Mouse (Mus musculus) neural tube, embryonic 15.5 days (tissue): ENCODE measurements around the gene Nrtn. TPM values are rescaled to one million over a fixed set of nuclear protein-coding genes. Genes with fewer than 3 reads are reported as not detected.

Experiments used
- ATAC-seq: fragments of 200-750 bp; cut with Nextera tagmentation; 2 replicates; pipeline ENCODE4 v1.8.0; 2017; ENCODE audit warnings: mild to moderate bottlenecking, moderate TSS enrichment, moderate library complexity; ENCODE audit not compliant: low FRiP score
- H3K27ac ChIP-seq: fragments of 300-500 bp; sonication (generic); replicated peaks from 2 replicates; pipeline ENCODE4 v1.5.1; 2015; ENCODE audit warnings: mild to moderate bottlenecking, inconsistent platforms
- H3K27me3 ChIP-seq: fragments of 300-500 bp; sonication (generic); replicated peaks from 2 replicates; pipeline ENCODE4 v1.6.1; 2015; ENCODE audit warnings: inconsistent platforms
- H3K36me3 ChIP-seq: fragments of 300-500 bp; sonication (generic); 2 replicates; pipeline ENCODE4 v1.6.1; 2015; ENCODE audit warnings: inconsistent platforms
- H3K4me1 ChIP-seq: fragments of 300-500 bp; sonication (generic); 2 replicates; pipeline ENCODE4 v1.6.1; 2015; ENCODE audit warnings: inconsistent platforms
- H3K4me2 ChIP-seq: fragments of 300-500 bp; sonication (generic); 2 replicates; pipeline ENCODE4 v1.6.1; 2015; ENCODE audit warnings: inconsistent platforms, mild to moderate bottlenecking, moderate library complexity
- H3K4me3 ChIP-seq: fragments of 300-500 bp; sonication (generic); replicated peaks from 2 replicates; pipeline ENCODE4 v1.5.1; 2015; ENCODE audit warnings: mild to moderate bottlenecking, inconsistent platforms
- H3K9ac ChIP-seq: fragments of 300-500 bp; sonication (generic); replicated peaks from 2 replicates; pipeline ENCODE4 v1.6.1; 2015; ENCODE audit warnings: mild to moderate bottlenecking, inconsistent platforms
- H3K9me3 ChIP-seq: fragments of 300-500 bp; sonication (generic); replicated peaks from 2 replicates; pipeline ENCODE4 v1.6.1; 2016; ENCODE audit warnings: inconsistent platforms
- WGBS: fragments of 180-500 bp; shearing (Covaris S2); methylation state at CpG from one replicate; pipeline ENCODE4 v1.1.7; 2015; ENCODE audit warnings: mixed read lengths; 5-methylcytosine and 5-hydroxymethylcytosine counted together
- polyA plus RNA-seq: library from polyadenylated mRNA; unstranded; fragments of >200 nt; fragmentation: Nextera tagmentation; extraction: Ambion mirVana; gene quantifications from 2 replicates; pipeline ENCODE4 v1.2.1, GENCODE M21; 2015

Nrtn gene
- polyA plus RNA-seq, result 2.7 and 5.3 TPM in 2 replicates

DNA sequence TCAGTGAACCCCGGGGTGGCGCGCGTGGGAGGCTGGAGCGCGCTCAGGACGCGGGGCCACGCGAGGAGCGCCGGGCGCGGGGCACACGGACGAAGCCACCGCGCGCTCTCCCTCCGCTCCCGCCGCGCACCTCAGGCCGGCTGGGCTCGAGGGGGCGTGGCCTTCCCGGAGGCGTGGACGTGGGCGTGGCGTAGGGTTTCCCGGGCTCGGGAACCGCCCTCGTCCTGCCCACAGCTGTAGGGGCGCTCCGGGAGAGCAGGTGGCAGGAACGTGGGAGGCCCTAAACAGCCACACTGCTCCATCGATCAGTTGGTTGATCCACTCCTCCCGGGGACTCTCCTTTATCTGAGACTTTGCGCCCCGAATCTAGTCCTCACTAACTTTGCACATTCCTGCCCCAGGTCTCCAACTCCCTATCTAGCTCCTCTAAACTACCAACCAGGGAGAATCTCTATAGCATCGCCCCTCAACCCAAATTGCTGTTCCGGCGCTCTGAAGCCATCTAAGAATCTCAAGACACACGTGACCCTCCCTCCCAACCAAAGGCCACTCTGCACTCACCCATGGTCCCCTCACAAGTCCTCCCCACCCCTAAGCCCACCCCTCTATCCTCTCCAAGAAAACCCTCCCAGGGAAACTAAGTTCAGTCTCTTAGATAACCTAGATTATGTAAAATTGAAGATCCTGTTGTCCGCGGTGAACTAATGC lies at the start of gene Nrtn:
Gene Nrtn (minus strand): TSS at position 115 of the 708 bp plus-strand sequence.
- Histone ChIP-seq H3K9ac (peak within 1 kb of the TSS; percentile 43), H3K4me1 (peaks cover 34% of the 10 kb centered on the region), H3K27ac (no peak within 1 kb of the TSS), H3K9me3 (no peaks in the 10 kb centered on the region), H3K27me3 (peaks cover 80% of the 10 kb centered on the region), H3K4me3 (peak within 1 kb of the TSS; percentile 41), H3K36me3 (no peaks in the 10 kb centered on the region), H3K4me2 (peak within 1 kb of the TSS; percentile 79)
- under 1% methylated on average over 41 of the region's 48 CpGs for WGBS
- ATAC-seq, result peak; percentile 9; the same call in 1 of the 2 replicates

- ATAC-seq, result no peak
- H3K9me3 ChIP-seq, result no peaks in the 10 kb centered on the region
- H3K9ac ChIP-seq, result no peak overlapping the region
- 92% methylated on average over 1 of the region's 1 CpGs for WGBS
- 0 out of 2 replicates have a peak, but pooled peaks cover 2% of the 10 kb centered on the region for H3K27me3 ChIP-seq
- H3K36me3 ChIP-seq, result no peaks in the 10 kb centered on the region
- H3K4me3 ChIP-seq, result no peak overlapping the region
- H3K27ac ChIP-seq, result peak overlapping the region; percentile 33; the same call in 1 of the 2 replicates
- H3K4me2 ChIP-seq, result no peak overlapping the region
- H3K4me1 ChIP-seq, result peaks cover 24% of the 10 kb centered on the region
Measured at GRCm38 (mm10) chr17:56805784-56806183, 48.5 kb upstream of the Nrtn start.

DNA sequence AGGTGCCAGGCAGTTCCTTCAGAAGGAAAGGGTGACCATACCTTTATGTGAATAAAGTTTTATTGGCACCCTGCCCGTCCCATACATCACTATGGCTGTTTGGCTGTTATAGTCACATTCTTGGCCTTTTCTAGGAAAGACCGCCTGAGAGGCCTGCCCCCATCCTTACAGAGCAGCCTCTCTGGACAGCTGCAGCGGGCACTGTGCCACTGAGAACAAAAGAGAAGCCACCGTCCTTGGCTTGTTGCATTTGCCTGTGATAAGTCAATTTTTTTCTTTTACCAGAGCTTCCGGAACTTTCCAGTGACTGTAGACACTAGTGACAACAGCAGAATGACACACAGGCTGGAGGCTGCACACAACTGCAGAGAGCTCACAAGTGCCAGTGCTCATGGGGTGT lies 47.6 kb upstream of the Nrtn start:
- no peak; the same call in 1 of the 2 replicates for ATAC-seq
- Histone ChIP-seq H3K9ac (no peak overlapping the region), H3K4me3 (no peak overlapping the region), H3K36me3 (no peaks in the 10 kb centered on the region), H3K27ac (peak overlapping the region; percentile 33; the same call in 1 of the 2 replicates), H3K4me2 (no peak overlapping the region), H3K27me3 (0 out of 2 replicates have a peak, but pooled peaks cover 2% of the 10 kb centered on the region), H3K4me1 (peaks cover 16% of the 10 kb centered on the region), H3K9me3 (no peaks in the 10 kb centered on the region)
- 50% methylated on average over 5 of the region's 5 CpGs for WGBS

DNA sequence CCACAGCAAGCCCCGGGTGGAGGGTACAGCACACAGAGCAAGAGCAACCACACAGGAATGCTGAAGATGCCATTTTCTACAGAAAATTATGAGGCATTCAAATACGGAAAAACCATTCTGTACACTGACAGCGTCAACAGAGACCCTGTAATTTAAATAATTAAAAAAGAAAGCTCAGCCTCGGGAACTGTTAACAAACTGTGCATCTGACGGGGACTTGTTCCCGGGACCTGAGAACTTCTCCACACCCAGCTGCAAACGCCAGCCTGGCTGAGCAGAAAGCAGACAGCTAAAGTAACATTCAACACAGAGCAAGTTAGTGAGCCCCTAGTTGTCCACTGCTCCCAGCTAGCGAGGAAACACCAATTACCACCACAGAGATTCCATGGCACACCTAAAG lies 44.7 kb upstream of the Nrtn start:
- Histone ChIP-seq H3K9ac (no peak overlapping the region), H3K36me3 (no peaks in the 10 kb centered on the region), H3K27me3 (no peaks in the 10 kb centered on the region), H3K4me1 (peaks cover 10% of the 10 kb centered on the region; the same call in 1 of the 2 replicates), H3K9me3 (no peaks in the 10 kb centered on the region), H3K4me3 (no peak overlapping the region), H3K27ac (no peak overlapping the region), H3K4me2 (no peak overlapping the region)
- ATAC-seq, result no peak
- WGBS, result 77% methylated on average over 8 of the region's 8 CpGs

DNA sequence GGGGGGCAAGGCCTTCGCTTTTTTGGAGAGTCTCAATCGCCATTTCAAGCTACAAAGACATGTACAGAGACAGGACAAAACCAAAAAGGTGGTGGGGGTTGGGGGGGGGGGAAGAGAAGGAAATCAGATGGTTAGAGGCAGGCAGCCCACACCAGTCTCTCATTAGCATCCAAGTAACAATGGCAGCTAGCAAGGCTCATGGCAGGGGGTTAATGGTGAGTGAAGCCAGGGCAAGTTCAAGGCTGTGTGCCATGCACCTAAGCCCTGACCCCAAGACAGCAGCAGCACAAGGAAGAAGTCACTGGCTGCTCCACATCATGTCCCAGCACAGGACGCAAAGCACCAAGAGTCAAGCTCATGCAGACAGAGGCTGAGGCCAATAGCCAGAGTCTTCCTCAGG lies 41.9 kb upstream of the Nrtn start:
- no peak overlapping the region for H3K9ac ChIP-seq
- no peaks in the 10 kb centered on the region for H3K9me3 ChIP-seq
- H3K4me3 ChIP-seq, result no peak overlapping the region
- 84% methylated on average over 3 of the region's 3 CpGs for WGBS
- H3K4me2 ChIP-seq, result no peak overlapping the region
- no peak for ATAC-seq
- H3K27me3 ChIP-seq, result no peaks in the 10 kb centered on the region
- H3K4me1 ChIP-seq, result peaks cover 3% of the 10 kb centered on the region; the same call in 1 of the 2 replicates
- H3K36me3 ChIP-seq, result no peaks in the 10 kb centered on the region
- H3K27ac ChIP-seq, result no peak overlapping the region

DNA sequence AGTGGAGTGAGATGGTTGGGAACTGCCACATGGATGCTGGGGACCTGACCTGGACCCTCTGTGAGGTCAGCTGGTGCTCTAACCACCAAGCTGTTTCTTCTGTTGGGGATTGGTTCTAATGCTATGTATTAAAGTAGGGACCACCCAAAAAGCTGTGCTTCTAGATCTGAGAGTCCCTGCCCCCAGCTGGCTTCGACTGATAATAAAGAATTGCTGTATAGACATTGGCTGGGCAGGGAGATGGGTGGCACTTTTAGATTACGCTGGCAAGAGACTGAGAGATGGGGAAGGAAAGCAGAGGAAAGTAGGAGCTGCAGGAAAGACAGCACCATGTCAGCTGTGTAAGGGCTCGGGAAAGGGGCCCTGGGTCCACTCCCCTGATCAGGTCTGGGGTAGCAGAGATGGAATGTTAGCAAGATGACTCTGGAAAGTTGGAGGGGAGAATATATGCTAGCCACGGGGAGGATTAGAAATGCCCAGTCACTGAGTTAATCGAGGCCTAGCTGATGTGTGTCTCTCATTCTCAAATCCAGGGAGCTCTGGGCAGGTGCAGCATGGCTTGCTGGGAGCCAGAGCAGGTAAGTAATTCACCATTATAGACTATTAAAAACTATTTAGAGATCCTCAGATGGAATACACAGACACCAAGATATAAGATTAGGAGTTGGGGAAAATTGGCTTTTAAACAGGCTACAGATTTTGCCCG lies 36.4 kb upstream of the Nrtn start:
- 75% methylated on average over 6 of the region's 6 CpGs for WGBS
- no peak overlapping the region for H3K4me2 ChIP-seq
- no peak overlapping the region for H3K4me3 ChIP-seq
- H3K9ac ChIP-seq, result no peak overlapping the region
- H3K27ac ChIP-seq, result no peak overlapping the region
- H3K36me3 ChIP-seq, result no peaks in the 10 kb centered on the region
- no peaks in the 10 kb centered on the region for H3K9me3 ChIP-seq
- H3K4me1 ChIP-seq, result no peaks in the 10 kb centered on the region
- ATAC-seq, result no peak
- no peaks in the 10 kb centered on the region for H3K27me3 ChIP-seq

DNA sequence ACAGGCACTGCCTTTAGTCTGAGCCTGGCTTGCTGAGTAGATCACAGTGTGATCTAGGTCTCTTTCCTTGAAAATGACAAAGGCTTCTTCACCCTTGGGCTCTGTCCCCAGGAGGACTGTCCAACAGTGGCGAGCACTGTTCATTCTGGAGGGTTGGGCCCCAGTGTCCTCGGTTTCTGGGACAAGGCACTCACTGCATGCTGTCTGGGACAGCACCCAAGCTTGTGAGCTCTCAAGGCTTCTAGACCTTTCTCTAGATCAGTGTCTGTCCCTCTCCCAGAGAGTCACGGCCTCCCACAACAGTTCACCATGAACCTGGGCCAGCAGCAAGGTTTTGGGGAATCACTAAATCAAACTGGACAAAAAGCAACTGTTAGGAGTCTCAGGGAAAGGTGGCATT lies 35.3 kb upstream of the Nrtn start:
- H3K4me3 ChIP-seq, result no peak overlapping the region
- H3K36me3 ChIP-seq, result no peaks in the 10 kb centered on the region
- no peaks in the 10 kb centered on the region for H3K4me1 ChIP-seq
- no peaks in the 10 kb centered on the region for H3K9me3 ChIP-seq
- no peak overlapping the region for H3K4me2 ChIP-seq
- H3K27ac ChIP-seq, result no peak overlapping the region
- no peak for ATAC-seq
- H3K9ac ChIP-seq, result no peak overlapping the region
- WGBS, result 90% methylated on average over 3 of the region's 3 CpGs
- no peaks in the 10 kb centered on the region for H3K27me3 ChIP-seq

- no peak overlapping the region for H3K4me2 ChIP-seq
- WGBS, result 93% methylated on average over 6 of the region's 6 CpGs
- no peaks in the 10 kb centered on the region for H3K4me1 ChIP-seq
- H3K4me3 ChIP-seq, result no peak overlapping the region
- H3K27ac ChIP-seq, result no peak overlapping the region
- no peaks in the 10 kb centered on the region for H3K27me3 ChIP-seq
- H3K36me3 ChIP-seq, result no peaks in the 10 kb centered on the region
- no peak overlapping the region for H3K9ac ChIP-seq
- no peaks in the 10 kb centered on the region for H3K9me3 ChIP-seq
- no peak for ATAC-seq
Measured at GRCm38 (mm10) chr17:56789286-56789685, 32.0 kb upstream of the Nrtn start.

DNA sequence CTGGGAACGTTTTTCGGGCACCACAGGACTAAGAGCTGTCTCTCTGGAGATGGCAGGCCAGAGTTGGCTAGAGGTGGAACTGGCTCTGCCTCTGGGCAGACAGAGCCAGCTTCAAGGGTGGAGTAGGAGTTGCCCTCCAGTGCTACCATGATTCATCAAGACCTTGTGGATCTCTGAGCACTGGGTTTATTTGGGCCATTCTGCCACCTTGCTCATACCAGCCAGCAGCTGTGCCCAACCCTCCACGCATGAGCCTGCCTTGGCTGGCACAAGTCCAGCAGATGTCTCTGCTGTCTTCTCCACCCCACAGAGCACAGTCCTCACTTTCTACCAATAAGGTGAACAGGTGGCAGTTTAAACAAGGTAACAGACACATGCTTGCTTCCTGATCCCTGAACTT lies 31.6 kb upstream of the Nrtn start:
- WGBS, result 78% methylated on average over 3 of the region's 3 CpGs

DNA sequence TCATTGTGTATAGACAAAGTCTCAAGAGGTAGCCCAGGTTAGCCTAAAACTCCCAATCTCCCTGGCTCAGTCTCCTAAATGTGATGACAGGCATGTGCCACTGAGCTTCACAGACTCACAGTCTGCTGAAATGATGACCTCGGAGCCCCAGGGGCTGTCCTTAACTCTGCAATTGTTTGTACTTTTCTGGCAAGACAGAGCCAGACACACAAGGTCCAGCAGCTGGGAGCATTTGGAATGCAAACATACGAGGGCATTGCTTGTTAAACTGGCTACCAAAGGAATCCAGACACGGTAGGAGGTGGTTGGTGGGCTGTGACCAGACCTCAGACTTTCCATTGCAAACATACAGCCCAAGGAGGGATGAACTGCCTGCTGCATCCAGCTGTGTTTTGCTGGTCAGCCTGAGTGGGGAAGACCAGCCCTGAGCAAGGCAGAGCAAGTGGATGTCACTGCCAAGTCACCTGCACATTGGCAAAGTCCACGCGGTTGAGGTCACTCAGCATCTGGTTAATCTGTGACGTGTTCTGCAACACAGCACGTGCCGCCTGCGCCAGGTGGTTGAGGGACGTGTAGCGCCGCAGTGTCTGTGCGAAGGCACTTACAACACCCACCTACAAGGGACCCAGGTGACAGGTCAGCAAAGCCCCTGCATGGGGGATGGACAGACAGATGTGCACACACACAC lies 23.1 kb upstream of the Nrtn start:
- no peak overlapping the region for H3K4me2 ChIP-seq
- H3K4me1 ChIP-seq, result no peaks in the 10 kb centered on the region
- H3K27ac ChIP-seq, result no peak overlapping the region
- WGBS, result 86% methylated on average over 13 of the region's 13 CpGs
- H3K36me3 ChIP-seq, result peaks cover 8% of the 10 kb centered on the region; the same call in 1 of the 2 replicates
- no peak for ATAC-seq
- H3K9me3 ChIP-seq, result no peaks in the 10 kb centered on the region
- H3K27me3 ChIP-seq, result no peaks in the 10 kb centered on the region
- no peak overlapping the region for H3K4me3 ChIP-seq
- H3K9ac ChIP-seq, result no peak overlapping the region

More for the DNA sequence above, 31.6 kb upstream of the Nrtn start:
- H3K4me1 ChIP-seq, result no peaks in the 10 kb centered on the region
- H3K4me3 ChIP-seq, result no peak overlapping the region
- H3K36me3 ChIP-seq, result no peaks in the 10 kb centered on the region
- H3K27me3 ChIP-seq, result no peaks in the 10 kb centered on the region
- H3K9ac ChIP-seq, result no peak overlapping the region
- no peak overlapping the region for H3K4me2 ChIP-seq
- H3K27ac ChIP-seq, result no peak overlapping the region
- ATAC-seq, result no peak
- no peaks in the 10 kb centered on the region for H3K9me3 ChIP-seq

DNA sequence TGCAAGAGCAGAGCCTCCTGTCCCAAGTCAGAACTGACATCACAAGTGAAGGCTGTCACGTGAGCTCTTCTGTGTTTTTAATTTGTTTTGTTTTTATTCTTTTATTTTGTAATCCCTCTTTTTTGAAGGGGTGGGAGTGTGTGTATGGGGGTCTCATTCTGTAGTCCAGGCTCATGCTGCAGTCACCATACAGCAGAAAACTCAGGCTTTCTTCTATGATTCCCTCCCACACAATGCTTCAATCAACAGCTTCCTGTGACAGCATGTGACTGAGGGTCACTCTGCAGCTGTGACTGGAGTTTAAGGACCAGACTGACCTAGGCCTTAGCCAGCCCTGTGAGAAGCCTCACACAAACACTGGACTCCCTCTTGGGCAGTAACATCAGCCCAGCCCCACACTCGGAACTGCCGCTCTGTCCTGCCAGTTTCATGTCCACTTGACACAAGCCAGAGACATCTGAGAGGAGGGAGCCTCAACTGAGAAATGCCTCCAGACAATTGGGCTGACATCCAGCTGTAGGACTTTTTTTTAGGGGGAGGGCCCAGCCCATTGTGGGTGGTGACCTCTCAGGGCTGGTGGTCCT lies 21.5 kb upstream of the Nrtn start:
- no peak overlapping the region for H3K4me3 ChIP-seq
- no peak for ATAC-seq
- H3K9me3 ChIP-seq, result no peaks in the 10 kb centered on the region
- H3K27ac ChIP-seq, result no peak overlapping the region
- H3K27me3 ChIP-seq, result no peaks in the 10 kb centered on the region
- WGBS, result 71% methylated on average over 3 of the region's 3 CpGs
- peaks cover 8% of the 10 kb centered on the region; the same call in 1 of the 2 replicates for H3K36me3 ChIP-seq
- H3K9ac ChIP-seq, result no peak overlapping the region
- no peak overlapping the region for H3K4me2 ChIP-seq
- no peaks in the 10 kb centered on the region for H3K4me1 ChIP-seq
